Mouse (Mus musculus): ENCODE data around the gene Pdcd7.
"Not testable (repeated sequence)": the region's sequence is repeated elsewhere in the genome, so short reads cannot be mapped to it uniquely, and the experiment has no call there.

The Pdcd7 gene

GRCm38 (mm10) chr9:65345854-65346475, at the start of gene Pdcd7:
Gene Pdcd7, plus strand, starts transcription at chr9:65346104.
- DNase-seq (ENCODE audit: low read depth), result peak; percentile 97

GRCm38 (mm10) chr9:65297056-65297455, 48.8 kb upstream of the Pdcd7 start:
- no peak for DNase-seq (ENCODE audit: low read depth)

GRCm38 (mm10) chr9:65298761-65299160, 47.1 kb upstream of the Pdcd7 start:
- no peak for DNase-seq (ENCODE audit: low read depth)

GRCm38 (mm10) chr9:65299650-65300049, 46.3 kb upstream of the Pdcd7 start:
- DNase-seq (ENCODE audit: low read depth), result no peak

GRCm38 (mm10) chr9:65302327-65302983, 43.4 kb upstream of the Pdcd7 start:
- no peak for DNase-seq (ENCODE audit: low read depth)

- no peak for DNase-seq (ENCODE audit: low read depth)
These were observed 42.3 kb upstream of the Pdcd7 start for GRCm38 (mm10) chr9:65303586-65303985.

- no peak for DNase-seq (ENCODE audit: low read depth)
These were observed 41.6 kb upstream of the Pdcd7 start for GRCm38 (mm10) chr9:65304300-65304699.

GRCm38 (mm10) chr9:65306672-65307071, 39.2 kb upstream of the Pdcd7 start:
- DNase-seq (ENCODE audit: low read depth), result no peak

- no peak for DNase-seq (ENCODE audit: low read depth)
These were observed 37.9 kb upstream of the Pdcd7 start for GRCm38 (mm10) chr9:65308011-65308410.

- DNase-seq (ENCODE audit: low read depth), result peak; percentile 10
These were observed 33.1 kb upstream of the Pdcd7 start for GRCm38 (mm10) chr9:65312669-65313357.

GRCm38 (mm10) chr9:65313846-65314245, 32.1 kb upstream of the Pdcd7 start:
- no peak for DNase-seq (ENCODE audit: low read depth)

- no peak for DNase-seq (ENCODE audit: low read depth)
These were observed 23.5 kb upstream of the Pdcd7 start for GRCm38 (mm10) chr9:65322255-65322900.

GRCm38 (mm10) chr9:65325971-65326370, 19.9 kb upstream of the Pdcd7 start:
- DNase-seq (ENCODE audit: low read depth), result no peak

GRCm38 (mm10) chr9:65327371-65327770, 18.5 kb upstream of the Pdcd7 start:
- DNase-seq (ENCODE audit: low read depth), result no peak

GRCm38 (mm10) chr9:65333958-65334357, 11.9 kb upstream of the Pdcd7 start:
- no peak for DNase-seq (ENCODE audit: low read depth)

GRCm38 (mm10) chr9:65339146-65339545, 6.8 kb upstream of the Pdcd7 start:
- DNase-seq (ENCODE audit: low read depth), result no peak

- no peak for DNase-seq (ENCODE audit: low read depth)
These were observed 5.5 kb upstream of the Pdcd7 start for GRCm38 (mm10) chr9:65340414-65340813.

- DNase-seq (ENCODE audit: low read depth), result not testable (repeated sequence)
These were observed 465 bp upstream of the Pdcd7 start for GRCm38 (mm10) chr9:65345439-65345838.

- DNase-seq (ENCODE audit: low read depth), result peak; percentile 78
These were observed 690 bp downstream of the Pdcd7 start for GRCm38 (mm10) chr9:65346476-65347111.

- DNase-seq (ENCODE audit: low read depth), result no peak
These were observed 1.4 kb downstream of the Pdcd7 start for GRCm38 (mm10) chr9:65347112-65347850.

- no peak for DNase-seq (ENCODE audit: low read depth)
These were observed 7.3 kb downstream of the Pdcd7 start for GRCm38 (mm10) chr9:65353251-65353650.

GRCm38 (mm10) chr9:65356561-65356960, 10.7 kb downstream of the Pdcd7 start:
- DNase-seq (ENCODE audit: low read depth), result no peak
